ENCODE assay signal across 9 mouse cellular contexts in genomic region chr11:117828888-117829604, GRCm38 (mm10). TPM values are rescaled to one million over a fixed set of nuclear protein-coding genes. Genes with fewer than 3 reads are reported as not detected.
DNase-seq lines count a peak whose midpoint lies in the region; ATAC-seq lines count a peak whose summit lies in the region.
"Had no signal": no experiment of that assay in that cellular context is flagged by ENCODE, and none has a peak within 500 bp of the region (broad histone marks: within the 10 kb centered on the region; RNA-seq: fewer than 3 reads in every experiment).

No protein-coding gene starts in this region.

- no peaks in the 10 kb centered on the region for H3K27me3 ChIP-seq in forebrain, embryonic 12.5 days
- no peaks in the 10 kb centered on the region for H3K27me3 ChIP-seq in forebrain, embryonic 11.5 days (ENCODE audit: control insufficient read depth, insufficient read depth, low read length)
- H3K27me3 ChIP-seq in kidney, embryonic 14.5 days (ENCODE audit: control insufficient read depth, insufficient read depth, low read length) = no peaks in the 10 kb centered on the region
- H3K27me3 ChIP-seq: Patski had no signal

- no peaks in the 10 kb centered on the region for H3K36me3 ChIP-seq in forebrain, embryonic 12.5 days (replicated peaks)
- no peaks in the 10 kb centered on the region for H3K36me3 ChIP-seq in forebrain, embryonic 11.5 days (ENCODE audit: control insufficient read depth, insufficient read depth, low read length)
- no peaks in the 10 kb centered on the region; the same call in 1 of the 2 replicates for H3K36me3 ChIP-seq in kidney, embryonic 14.5 days (ENCODE audit: control insufficient read depth, insufficient read depth, low read length)

- no peak for ATAC-seq in forebrain, embryonic 12.5 days (ENCODE audit: low FRiP score)
- ATAC-seq in forebrain, embryonic 11.5 days (replicated peaks; ENCODE audit: low FRiP score) = no peak
- ATAC-seq in kidney, embryonic 14.5 days (ENCODE audit: low FRiP score, low TSS enrichment) = no peak
- ATAC-seq in megakaryocyte progenitor cell, adult 5-6 weeks (replicated peaks; ENCODE audit: poor library complexity) = peak; percentile 37
- no peak; the same call in 1 of the 2 replicates for ATAC-seq in monocyte, adult 5-6 weeks (replicated peaks; ENCODE audit: insufficient number of reproducible peaks, low FRiP score, low TSS enrichment, poor library complexity, severe bottlenecking)
- ATAC-seq: Patski had no signal

- no peak overlapping the region for H3K4me3 ChIP-seq in forebrain, embryonic 12.5 days (replicated peaks)
- H3K4me3 ChIP-seq in forebrain, embryonic 11.5 days (ENCODE audit: low read depth, low read length) = no peak overlapping the region
- H3K4me3 ChIP-seq in kidney, embryonic 14.5 days (ENCODE audit: low read length) = no peak overlapping the region

- no peak for DNase-seq in forebrain, embryonic 11.5 days (ENCODE audit: low spot score)
- DNase-seq in MEL-GATA-1-ER (ENCODE audit: extremely low read depth, low read depth) = peak; percentile 83
- peak; percentile 72 for DNase-seq in heart, adult 8-10 months (ENCODE audit: low spot score)
- no peak for DNase-seq in MN1 (ENCODE audit: low spot score)

- peaks cover 61% of the 10 kb centered on the region for H3K4me1 ChIP-seq in forebrain, embryonic 12.5 days
- H3K4me1 ChIP-seq in forebrain, embryonic 11.5 days (replicated peaks; ENCODE audit: control insufficient read depth, insufficient read depth, low read length) = peaks cover 12% of the 10 kb centered on the region
- peaks cover 51% of the 10 kb centered on the region for H3K4me1 ChIP-seq in kidney, embryonic 14.5 days (ENCODE audit: control insufficient read depth, insufficient read depth, low read length)

- 64% methylated on average over 9 of the region's 9 CpGs for WGBS in forebrain, embryonic 12.5 days
- WGBS in forebrain, embryonic 11.5 days = 63% methylated on average over 9 of the region's 9 CpGs
- WGBS in kidney, embryonic 14.5 days = 54% methylated on average over 9 of the region's 9 CpGs

- no peak overlapping the region for H3K9ac ChIP-seq in forebrain, embryonic 12.5 days
- no peak overlapping the region for H3K9ac ChIP-seq in forebrain, embryonic 11.5 days (ENCODE audit: low read length)
- peak overlapping the region; percentile 12; the same call in 1 of the 2 replicates for H3K9ac ChIP-seq in kidney, embryonic 14.5 days (ENCODE audit: low read depth, low read length)

- H3K9me3 ChIP-seq in forebrain, embryonic 12.5 days = no peaks in the 10 kb centered on the region
- no peaks in the 10 kb centered on the region for H3K9me3 ChIP-seq in forebrain, embryonic 11.5 days (ENCODE audit: control insufficient read depth, low read length)
- H3K9me3 ChIP-seq in kidney, embryonic 14.5 days (ENCODE audit: control insufficient read depth, low read length) = no peaks in the 10 kb centered on the region

- H3K4me2 ChIP-seq in forebrain, embryonic 12.5 days = no peak overlapping the region
- H3K4me2 ChIP-seq in forebrain, embryonic 11.5 days (ENCODE audit: low read depth, low read length, severe bottlenecking) = no peak overlapping the region
- H3K4me2 ChIP-seq in kidney, embryonic 14.5 days (replicated peaks; ENCODE audit: low read depth, low read length) = no peak overlapping the region

- H3K27ac ChIP-seq in forebrain, embryonic 12.5 days = 0 out of 2 replicates have a peak overlapping the region, but pooled peaks have one; percentile 31
- H3K27ac ChIP-seq in forebrain, embryonic 11.5 days (ENCODE audit: low read depth, low read length) = no peak overlapping the region
- peak overlapping the region; percentile 59 for H3K27ac ChIP-seq in kidney, embryonic 14.5 days (ENCODE audit: low read depth, low read length)

RNA-seq across cellular contexts. Expression of gene Tk1, which starts 3.2 kb away (rescaled TPM):
- polyA plus RNA-seq in forebrain, embryonic 12.5 days (2016; fragmentation: Nextera tagmentation; extraction: Ambion mirVana) = 110 and 115 TPM in 2 replicates
- 118 and 124 TPM in 2 replicates for polyA plus RNA-seq in forebrain, embryonic 11.5 days (2014; fragmentation: Nextera tagmentation; extraction: Ambion mirVana)
- total RNA-seq in heart, adult 8-10 months (2022) = 1 to 10 TPM in 3 of 4 experiments, under 1 TPM in 1; 0.78 to 3.2 (median 2.3) TPM
- polyA plus RNA-seq in kidney, embryonic 14.5 days (2014; fragmentation: Nextera tagmentation; extraction: Ambion mirVana) = 129 and 174 TPM in 2 replicates
- total RNA-seq in megakaryocyte progenitor cell, adult 5-6 weeks (2015) = 186 and 198 TPM in 2 replicates
- 94.8 and 108 TPM in 2 replicates for total RNA-seq in megakaryocyte progenitor cell, adult 5-6 weeks (2017)
- total RNA-seq in monocyte, adult 5-6 weeks (2017) = 2.4 to 5.5 TPM (median 3.0 TPM) in 3 replicates

RNA-seq across cellular contexts. Expression of gene Afmid, which starts 3.3 kb away (rescaled TPM):
- polyA plus RNA-seq in forebrain, embryonic 12.5 days (2016; fragmentation: Nextera tagmentation; extraction: Ambion mirVana) = 5.6 and 5.9 TPM in 2 replicates
- polyA plus RNA-seq in forebrain, embryonic 11.5 days (2014; fragmentation: Nextera tagmentation; extraction: Ambion mirVana) = 6.0 and 6.8 TPM in 2 replicates
- 1 to 10 TPM; 2.3 to 6.0 (median 4.9) TPM for total RNA-seq in heart, adult 8-10 months (2022)
- 3.6 and 4.1 TPM in 2 replicates for polyA plus RNA-seq in kidney, embryonic 14.5 days (2014; fragmentation: Nextera tagmentation; extraction: Ambion mirVana)
- 0.85 and 1.5 TPM in 2 replicates for total RNA-seq in megakaryocyte progenitor cell, adult 5-6 weeks (2015)
- 2.6 and 3.0 TPM in 2 replicates for total RNA-seq in megakaryocyte progenitor cell, adult 5-6 weeks (2017)
- 6.3 to 21.1 TPM (median 12.4 TPM) in 3 replicates for total RNA-seq in monocyte, adult 5-6 weeks (2017)

RNA-seq across cellular contexts. Expression of gene Gm20708, which starts 19.6 kb away (rescaled TPM):
- 0.15 and 0.56 TPM in 2 replicates for polyA plus RNA-seq in forebrain, embryonic 12.5 days (2016; fragmentation: Nextera tagmentation; extraction: Ambion mirVana)
- polyA plus RNA-seq in forebrain, embryonic 11.5 days (2014; fragmentation: Nextera tagmentation; extraction: Ambion mirVana) = 0.55 and 0.87 TPM in 2 replicates
- total RNA-seq in heart, adult 8-10 months (2022) = 1 to 10 TPM in 2 of 4 experiments, under 1 TPM in 1, not detected in 1; 0.63 to 1.3 (median 1.2) TPM
- polyA plus RNA-seq in kidney, embryonic 14.5 days (2014; fragmentation: Nextera tagmentation; extraction: Ambion mirVana) = 0.58 and 0.59 TPM in 2 replicates
- total RNA-seq in megakaryocyte progenitor cell, adult 5-6 weeks (2015) = 2.2 and 2.5 TPM in 2 replicates
- total RNA-seq in megakaryocyte progenitor cell, adult 5-6 weeks (2017) = 0.92 TPM in 1 of 2 replicates, not detected in the other
- total RNA-seq in monocyte, adult 5-6 weeks (2017) = 3.7 to 10.5 TPM (median 5.6 TPM) in 3 replicates

RNA-seq across cellular contexts. Expression of gene Syngr2, which starts 19.6 kb away (rescaled TPM):
- 20.6 and 25.5 TPM in 2 replicates for polyA plus RNA-seq in forebrain, embryonic 12.5 days (2016; fragmentation: Nextera tagmentation; extraction: Ambion mirVana)
- polyA plus RNA-seq in forebrain, embryonic 11.5 days (2014; fragmentation: Nextera tagmentation; extraction: Ambion mirVana) = 32.7 and 36.6 TPM in 2 replicates
- total RNA-seq in heart, adult 8-10 months (2022) = 100 to 1,000 TPM; 123 to 137 (median 131) TPM
- 75.1 and 85.7 TPM in 2 replicates for polyA plus RNA-seq in kidney, embryonic 14.5 days (2014; fragmentation: Nextera tagmentation; extraction: Ambion mirVana)
- 223 and 243 TPM in 2 replicates for total RNA-seq in megakaryocyte progenitor cell, adult 5-6 weeks (2015)
- total RNA-seq in megakaryocyte progenitor cell, adult 5-6 weeks (2017) = 154 and 164 TPM in 2 replicates
- 134 to 139 TPM (median 137 TPM) in 3 replicates for total RNA-seq in monocyte, adult 5-6 weeks (2017)

RNA-seq across cellular contexts. Expression of gene Birc5, which starts 20.0 kb away (rescaled TPM):
- 282 and 293 TPM in 2 replicates for polyA plus RNA-seq in forebrain, embryonic 12.5 days (2016; fragmentation: Nextera tagmentation; extraction: Ambion mirVana)
- polyA plus RNA-seq in forebrain, embryonic 11.5 days (2014; fragmentation: Nextera tagmentation; extraction: Ambion mirVana) = 355 and 365 TPM in 2 replicates
- total RNA-seq in heart, adult 8-10 months (2022) = under 1 TPM; 0.25 to 0.87 (median 0.67) TPM
- 350 and 420 TPM in 2 replicates for polyA plus RNA-seq in kidney, embryonic 14.5 days (2014; fragmentation: Nextera tagmentation; extraction: Ambion mirVana)
- total RNA-seq in megakaryocyte progenitor cell, adult 5-6 weeks (2015) = 179 and 200 TPM in 2 replicates
- 183 and 213 TPM in 2 replicates for total RNA-seq in megakaryocyte progenitor cell, adult 5-6 weeks (2017)
- 2.5 to 3.4 TPM (median 2.7 TPM) in 3 replicates for total RNA-seq in monocyte, adult 5-6 weeks (2017)

Comparison
In these comparisons a context has a peak if more than half of its experiments do, and no peak if none do; other contexts are left out.
1. DNase-seq: peak in MEL-GATA-1-ER (single experiment) and heart, adult 8-10 months (single experiment); none in forebrain, embryonic 11.5 days (single experiment) and MN1 (single experiment).
2. RNA of gene Tk1, which starts 3.2 kb away (total RNA-seq): 94.8 to 198 TPM in megakaryocyte progenitor cell, adult 5-6 weeks; 0.78 to 3.2 TPM in heart, adult 8-10 months and 2.4 to 5.5 TPM in monocyte, adult 5-6 weeks; every median in the first group is over 10 times any median in the second.